Mouse (Mus musculus): ENCODE results near the gene Zfp74. TPM values are rescaled to one million over a fixed set of nuclear protein-coding genes. Genes with fewer than 3 reads are reported as not detected.

Gene Zfp74
- 10 to 100 TPM in 1 of 2 experiments, 1 to 10 TPM in 1; 7.1 to 11.7 TPM for polyA plus RNA-seq (2017; shearing (Covaris generic))

GRCm38 (mm10) chr7:29953513-29954401, at the start of gene Zfp74:
TSS of gene Zfp74 (minus strand) at chr7:29954089.

DNA sequence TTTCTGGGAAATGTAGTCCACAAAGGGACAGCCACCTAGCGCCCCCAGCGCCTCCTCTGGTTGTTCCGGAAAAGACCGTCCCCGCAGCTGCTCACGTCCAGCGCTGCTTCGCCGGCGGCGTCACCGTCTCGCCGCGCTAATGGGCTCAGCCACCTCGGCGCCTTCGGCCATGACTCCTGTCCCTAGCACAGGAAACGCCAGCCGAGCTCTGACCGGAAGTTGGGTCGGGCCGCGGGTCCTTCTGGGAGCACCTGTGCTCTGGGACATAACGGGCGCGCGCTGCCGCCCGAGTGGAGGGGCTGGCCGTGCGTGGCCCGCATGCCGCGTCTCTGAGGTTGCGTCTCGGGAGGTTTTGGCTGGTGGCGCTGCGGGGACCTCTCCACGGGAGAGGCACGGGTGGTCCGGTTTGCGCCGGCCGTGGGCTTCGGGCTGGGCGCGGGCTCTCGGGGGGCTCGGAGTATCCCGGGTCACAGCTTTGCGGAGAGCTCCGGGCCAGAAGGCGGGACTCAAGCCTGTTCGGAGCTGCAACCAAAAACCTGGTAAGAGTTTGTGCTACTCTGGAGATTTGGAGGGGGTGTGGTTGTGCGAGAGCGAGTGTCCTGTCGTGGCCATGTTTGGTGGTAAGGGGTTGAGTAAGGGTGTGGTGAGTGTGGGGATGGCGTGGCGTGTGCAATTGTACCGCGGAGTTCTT, 29.9 kb upstream of the Zfp74 start, which contains the start of gene Zfp568:
Zfp568 (plus strand) TSS at position 266 of the 691 bp plus-strand sequence.

DNA sequence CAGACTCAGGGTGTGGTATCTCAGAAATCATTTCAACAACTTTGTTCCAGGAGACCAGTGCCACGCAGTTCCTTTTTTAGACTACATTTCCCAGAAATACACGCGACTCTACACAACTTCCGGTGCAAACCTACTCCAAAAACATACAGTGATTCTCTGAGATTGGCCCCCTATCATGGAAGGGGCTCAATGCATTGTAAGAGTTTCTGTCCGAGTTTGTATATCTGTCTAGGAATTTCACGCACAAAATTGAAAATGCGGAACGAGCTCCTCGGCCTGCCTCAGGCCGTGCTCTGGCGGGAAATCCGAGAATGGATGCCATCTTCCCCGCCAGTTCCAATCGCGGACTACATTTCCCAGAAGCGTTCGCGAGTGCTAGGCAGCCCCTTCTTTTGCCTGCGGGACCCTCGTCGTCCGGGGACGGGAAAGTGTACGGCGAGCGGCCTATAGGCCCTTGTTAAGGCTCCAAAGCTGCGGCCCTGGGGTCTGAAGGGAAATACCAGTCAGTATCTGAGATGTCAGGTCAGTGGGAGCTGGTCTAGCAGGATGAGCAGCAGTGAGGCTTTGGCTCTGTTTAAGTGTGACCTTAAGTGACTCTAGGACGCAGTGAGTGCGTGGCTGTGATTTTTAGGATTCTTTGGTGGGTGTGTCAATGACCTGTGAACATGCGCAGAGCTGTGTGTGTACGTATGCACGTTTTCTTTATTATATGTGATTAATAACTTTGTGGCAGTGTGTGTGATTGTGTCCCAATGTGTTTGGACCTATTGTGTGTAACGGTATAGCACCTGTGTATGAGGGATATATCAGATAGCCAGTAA, 45.5 kb downstream of the Zfp74 start, which contains the start of gene Zfp383:
Zfp383 (plus strand) TSS at position 94 of the 821 bp plus-strand sequence.

GRCm38 (mm10) chr7:29905966-29906681, 47.8 kb downstream of the Zfp74 start, which contains the start of gene Zfp27:
TSS of gene Zfp27 (minus strand) at chr7:29906572.

Other genes starting within 250 kb of the Zfp74 start
- 1 to 10 TPM in 1 of 2 experiments, under 1 TPM in 1; 0.08 to 1.5 TPM for gene Catsperg2, start 227.1 kb downstream of the Zfp74 start, polyA plus RNA-seq (2017; shearing (Covaris generic))
- 10 to 100 TPM; 17.1 to 17.3 TPM for gene Zfp84, start 185.5 kb downstream of the Zfp74 start, polyA plus RNA-seq (2017; shearing (Covaris generic))
- 1 to 10 TPM; 1.1 to 1.9 TPM for gene Zfp30, start 170.1 kb downstream of the Zfp74 start, polyA plus RNA-seq (2017; shearing (Covaris generic))
- gene Zfp790, start 138.0 kb downstream of the Zfp74 start, polyA plus RNA-seq (2017; shearing (Covaris generic)) = 10 to 100 TPM; 18.8 to 32.3 TPM
- gene Zfp940, start 100.4 kb downstream of the Zfp74 start, polyA plus RNA-seq (2017; shearing (Covaris generic)) = 1 to 10 TPM; 4.9 to 6.6 TPM
- gene Zfp420, start 94.1 kb downstream of the Zfp74 start, polyA plus RNA-seq (2017; shearing (Covaris generic)) = 10 to 100 TPM in 1 of 2 experiments, 1 to 10 TPM in 1; 9.9 to 11.0 TPM
- 1 to 10 TPM; 5.1 to 9.6 TPM for gene Zfp27, start 47.5 kb downstream of the Zfp74 start, polyA plus RNA-seq (2017; shearing (Covaris generic))
- under 1 TPM; 0.64 to 0.82 TPM for gene Zfp383, start 45.9 kb downstream of the Zfp74 start, polyA plus RNA-seq (2017; shearing (Covaris generic))
- gene Zfp568, start 29.9 kb upstream of the Zfp74 start, polyA plus RNA-seq (2017; shearing (Covaris generic)) = 1 to 10 TPM; 8.0 to 8.3 TPM
- 10 to 100 TPM in 1 of 2 experiments, 1 to 10 TPM in 1; 4.5 to 10.7 TPM for gene Zfp14, start 97.3 kb upstream of the Zfp74 start, polyA plus RNA-seq (2017; shearing (Covaris generic))
- 10 to 100 TPM in 1 of 2 experiments, 1 to 10 TPM in 1; 9.1 to 18.0 TPM for gene Zfp82, start 118.8 kb upstream of the Zfp74 start, polyA plus RNA-seq (2017; shearing (Covaris generic))
- 1 to 10 TPM; 1.0 to 1.7 TPM for gene Gm26920, start 136.3 kb upstream of the Zfp74 start, polyA plus RNA-seq (2017; shearing (Covaris generic))
- gene Zfp566, start 136.4 kb upstream of the Zfp74 start, polyA plus RNA-seq (2017; shearing (Covaris generic)) = 1 to 10 TPM; 9.8 to 9.9 TPM
- gene Zfp260, start 140.7 kb upstream of the Zfp74 start, polyA plus RNA-seq (2017; shearing (Covaris generic)) = 10 to 100 TPM; 59.3 to 66.2 TPM
- gene Zfp382, start 167.9 kb upstream of the Zfp74 start, polyA plus RNA-seq (2017; shearing (Covaris generic)) = 10 to 100 TPM in 1 of 2 experiments, 1 to 10 TPM in 1; 9.7 to 18.8 TPM
- gene Zfp146, start 215.7 kb upstream of the Zfp74 start, polyA plus RNA-seq (2017; shearing (Covaris generic)) = 10 to 100 TPM; 18.5 to 23.9 TPM
- gene Cox7a1, start 230.1 kb upstream of the Zfp74 start, polyA plus RNA-seq (2017; shearing (Covaris generic)) = under 1 TPM in 1 of 2 experiments, not detected in 1; 0.43 TPM
- gene Capns1, start 244.7 kb upstream of the Zfp74 start, polyA plus RNA-seq (2017; shearing (Covaris generic)) = 10 to 100 TPM; 81.2 to 88.6 TPM

All from inflammation-experienced regulatory T-cells (primary cell).